Mouse (Mus musculus): Measurements from ENCODE around the gene Scly.
A peak's percentile ranks its signal among the peaks of the same experiment; 100 is the strongest.

Gene Scly

GRCm38 (mm10) chr1:91365816-91366214 lies 67.7 kb downstream of the Scly start:
- DNase-seq: no peak

DNA sequence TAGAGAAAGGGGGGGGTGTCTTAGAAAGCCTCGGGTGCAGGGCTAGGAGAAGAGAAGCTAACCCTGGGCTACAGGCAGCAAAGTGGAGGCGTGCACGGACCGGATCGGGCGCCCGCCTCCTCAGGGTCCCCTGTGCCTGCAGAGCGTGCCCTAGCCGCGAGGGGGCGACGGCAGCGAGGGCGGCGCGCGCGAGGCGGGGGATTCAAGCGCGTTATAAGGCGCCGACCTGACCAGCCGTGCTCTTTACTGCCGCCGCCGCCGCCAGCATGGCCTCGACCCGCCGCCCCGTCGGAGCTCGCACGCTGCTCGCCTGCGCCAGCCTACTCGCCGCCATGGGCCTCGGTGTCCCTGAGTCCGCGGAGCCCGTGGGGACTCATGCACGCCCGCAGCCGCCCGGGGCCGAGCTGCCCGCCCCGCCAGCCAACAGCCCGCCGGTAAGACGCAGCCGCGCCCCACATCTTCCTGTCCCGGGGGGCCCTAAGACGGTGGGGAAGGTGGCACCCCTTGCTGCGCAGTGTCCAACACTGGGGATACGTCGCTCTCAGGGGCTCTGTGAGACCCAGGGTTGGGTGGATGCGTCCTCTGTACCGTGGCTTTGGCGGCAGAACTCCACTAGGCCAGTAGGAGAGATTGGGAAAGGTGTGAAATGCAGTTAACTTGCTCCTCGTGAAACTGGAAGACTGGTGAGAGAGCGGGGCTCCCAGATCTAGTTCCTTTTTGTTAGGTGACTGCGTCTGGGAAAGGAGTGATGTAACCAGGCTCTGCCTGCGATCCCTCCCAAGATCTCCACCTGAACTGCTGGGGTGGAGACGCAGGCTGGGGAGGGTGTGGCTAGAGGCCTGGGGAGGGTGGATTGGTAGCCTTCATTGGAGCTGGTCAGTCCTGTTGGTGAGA lies 68.3 kb downstream of the Scly start, which contains the start of gene Erfe:
Erfe (plus strand) TSS at position 216 of the 894 bp plus-strand sequence.
- peak; percentile 12 for DNase-seq

- DNase-seq: no peak
These were observed 69.2 kb downstream of the Scly start for GRCm38 (mm10) chr1:91367295-91367694.

DNA sequence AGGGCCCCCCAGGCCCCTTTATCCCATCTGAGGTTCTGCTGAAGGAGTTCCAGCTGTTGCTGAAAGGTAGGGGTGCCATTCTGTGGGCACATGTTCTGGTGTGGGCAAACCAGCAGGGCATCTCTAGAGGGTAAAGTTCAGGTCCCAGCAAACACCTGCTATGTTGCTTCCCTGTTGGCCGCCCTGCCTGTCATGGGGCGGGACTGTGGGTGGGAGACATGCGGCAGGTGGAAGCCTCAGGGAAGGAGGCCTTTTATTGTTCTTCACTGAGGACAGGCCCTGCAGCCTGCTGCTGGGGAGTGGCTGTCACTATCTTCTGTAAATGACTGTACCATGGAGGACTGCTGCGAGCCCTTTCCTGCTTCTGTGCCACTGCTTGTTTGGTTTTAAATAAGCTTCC lies 71.3 kb downstream of the Scly start:
- DNase-seq: no peak

- DNase-seq: no peak
These were observed 71.9 kb downstream of the Scly start for GRCm38 (mm10) chr1:91370055-91370454.
